Mouse (Mus musculus): ENCODE results near the gene Pam.

Gene Pam

DNA sequence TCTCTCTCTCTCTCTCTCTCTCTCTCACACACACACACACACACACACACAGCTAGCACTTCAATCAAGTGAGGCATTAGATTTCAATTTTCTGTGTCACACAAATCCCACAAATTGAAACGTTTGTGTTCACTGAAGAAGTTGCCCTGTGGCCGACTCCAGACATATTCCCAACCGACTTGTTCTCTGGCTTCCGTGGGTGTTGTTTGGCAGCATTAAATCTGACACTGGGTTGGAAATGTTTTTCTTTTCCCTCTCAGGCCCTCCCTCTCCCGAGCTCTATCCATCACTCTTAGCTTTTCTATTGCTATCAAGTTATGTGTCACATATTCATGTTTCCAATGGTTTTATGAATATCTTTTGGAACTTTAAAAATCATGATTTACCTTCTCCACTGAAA, 185.9 kb downstream of the Pam start:
- DNase-seq (ENCODE audit: low read depth), result peak; percentile 41

DNA sequence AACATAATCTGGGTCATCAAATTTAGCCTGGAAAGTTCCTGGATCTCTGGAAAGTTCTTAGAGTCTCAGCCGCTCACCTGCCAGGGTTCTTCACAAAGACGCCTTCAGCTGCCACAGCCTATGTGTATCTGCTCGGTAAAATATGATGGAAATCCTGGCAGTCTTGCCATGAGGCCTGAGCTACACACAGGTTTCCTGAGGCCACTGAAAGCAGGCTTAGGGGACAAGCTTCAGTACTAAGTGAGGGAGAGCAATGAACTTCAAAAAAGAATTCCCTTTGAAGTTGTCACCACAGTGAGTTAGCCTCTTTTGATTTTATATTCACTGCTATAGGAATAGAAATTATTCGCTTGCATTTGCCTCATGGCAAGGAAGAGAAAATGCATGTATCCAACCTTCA, 186.7 kb downstream of the Pam start:
- DNase-seq (ENCODE audit: low read depth), result no peak

DNA sequence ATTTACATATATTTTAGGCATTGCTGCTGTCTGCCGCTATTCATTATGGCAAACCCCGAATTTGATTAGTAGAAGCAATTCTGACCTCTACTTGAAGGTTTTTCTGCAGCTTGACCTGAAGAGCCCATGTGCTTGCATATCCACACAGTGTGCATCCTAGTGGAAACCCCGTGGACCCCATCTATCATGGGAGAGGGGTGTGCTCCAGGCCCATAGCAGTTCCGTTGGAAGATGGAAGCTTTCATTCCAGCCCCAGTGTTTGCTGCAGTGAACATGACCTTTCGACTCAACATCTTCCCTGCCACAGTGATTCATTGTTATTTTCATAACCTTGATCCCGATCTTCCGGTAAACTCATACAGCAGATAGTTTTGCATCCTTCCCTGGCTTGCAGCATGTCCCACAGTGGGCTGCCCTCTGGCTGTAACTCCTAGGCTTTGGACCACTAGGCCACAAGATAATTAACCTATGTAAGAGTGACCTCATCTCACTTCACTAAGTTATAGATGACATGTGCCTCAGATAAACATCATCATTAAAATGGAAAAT, 191.5 kb downstream of the Pam start:
- DNase-seq (ENCODE audit: low read depth), result no peak

DNA sequence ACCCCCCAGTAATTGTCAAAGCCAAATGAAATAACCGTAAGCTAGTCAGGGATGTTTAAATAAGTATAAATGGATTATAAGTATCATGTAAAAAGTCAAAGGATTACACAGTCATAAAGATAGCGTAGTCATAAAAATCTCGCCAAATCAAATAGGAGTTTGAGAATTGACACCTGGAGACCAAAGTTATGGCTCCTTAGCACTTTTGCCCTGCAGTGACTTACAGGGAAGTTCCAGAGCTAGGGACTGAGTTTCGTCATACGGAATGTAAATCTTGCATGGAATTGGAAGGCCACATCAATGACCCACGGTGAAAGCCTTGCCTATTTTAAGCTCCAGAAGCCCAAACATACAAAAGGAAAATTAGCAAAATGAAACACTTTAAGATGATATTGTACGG, 192.6 kb downstream of the Pam start:
- no peak for DNase-seq (ENCODE audit: low read depth)

DNA sequence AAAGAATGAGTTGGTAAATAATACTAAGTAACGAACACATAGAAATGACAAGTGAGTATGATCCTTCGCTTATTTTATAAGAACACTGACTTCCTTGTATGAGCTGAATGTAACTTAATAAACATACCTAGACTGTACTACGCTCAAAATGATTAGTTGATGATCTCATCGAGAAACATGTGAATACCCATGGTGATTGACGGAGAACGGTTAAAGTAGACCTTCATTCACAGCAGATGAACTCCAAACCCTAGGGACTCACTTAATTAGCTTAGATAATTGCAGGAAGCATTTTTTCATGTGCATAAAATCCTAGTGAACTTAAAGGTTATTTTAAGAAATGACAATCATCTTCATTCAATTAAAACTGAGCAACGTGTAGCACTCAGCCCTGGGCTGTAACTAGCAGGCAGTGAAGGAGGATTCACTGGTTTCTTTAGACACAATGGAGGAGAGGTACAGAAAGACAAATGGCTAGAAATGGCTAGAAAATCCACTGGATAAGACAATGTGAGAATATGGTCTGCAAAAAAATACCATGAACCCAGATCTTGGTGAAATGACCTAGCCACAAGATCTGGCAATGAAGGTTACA, 194.8 kb downstream of the Pam start:
- DNase-seq (ENCODE audit: low read depth), result no peak

DNA sequence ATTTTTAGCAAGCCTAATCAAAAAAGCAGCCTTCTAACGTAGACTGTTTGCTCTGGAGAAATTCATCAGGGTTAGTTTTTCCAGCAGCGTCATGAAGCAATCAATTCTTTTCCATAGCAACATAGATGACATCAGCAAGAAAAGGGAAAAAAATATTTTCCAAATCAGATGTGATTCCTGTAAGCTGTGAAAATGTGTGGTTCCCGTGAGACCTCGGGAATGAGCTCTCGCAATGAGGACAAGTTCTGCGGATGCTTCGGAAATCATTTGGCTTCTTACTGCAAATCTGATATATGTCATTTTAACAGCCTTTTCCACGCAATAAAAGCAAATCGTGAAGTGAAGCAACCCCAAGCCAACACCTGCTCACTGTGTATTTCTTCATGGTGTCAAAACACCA, 207.9 kb downstream of the Pam start:
- DNase-seq (ENCODE audit: low read depth), result no peak

- no peak for DNase-seq (ENCODE audit: low read depth)
These were observed 211.9 kb downstream of the Pam start for GRCm38 (mm10) chr1:97883498-97883897.

DNA sequence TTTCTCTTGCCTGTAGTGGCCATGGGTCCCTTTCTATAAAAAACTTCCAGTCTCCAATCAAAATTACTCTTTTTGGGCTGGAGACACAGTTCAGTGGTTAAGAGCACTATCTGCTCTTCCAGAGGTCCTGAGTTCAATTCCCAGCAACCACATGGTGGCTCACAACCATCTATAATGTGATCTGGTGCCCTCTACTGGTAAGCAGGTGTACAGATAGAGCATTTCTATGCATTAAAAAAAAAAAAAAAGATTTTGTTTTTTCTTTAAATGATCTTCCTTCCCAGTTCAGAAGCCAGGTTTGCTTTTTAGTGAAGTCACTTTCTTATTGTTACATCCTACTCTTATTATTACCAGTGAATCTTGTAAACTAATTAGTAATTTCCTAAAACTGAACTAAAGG, 218.4 kb downstream of the Pam start:
- no peak for DNase-seq (ENCODE audit: low read depth)

GRCm38 (mm10) chr1:97873490-97874054, 221.9 kb downstream of the Pam start:
- no peak for DNase-seq (ENCODE audit: low read depth)

GRCm38 (mm10) chr1:97872493-97872892, 223.0 kb downstream of the Pam start:
- DNase-seq (ENCODE audit: low read depth), result no peak

GRCm38 (mm10) chr1:97872072-97872471, 223.4 kb downstream of the Pam start:
- DNase-seq (ENCODE audit: low read depth), result no peak

DNA sequence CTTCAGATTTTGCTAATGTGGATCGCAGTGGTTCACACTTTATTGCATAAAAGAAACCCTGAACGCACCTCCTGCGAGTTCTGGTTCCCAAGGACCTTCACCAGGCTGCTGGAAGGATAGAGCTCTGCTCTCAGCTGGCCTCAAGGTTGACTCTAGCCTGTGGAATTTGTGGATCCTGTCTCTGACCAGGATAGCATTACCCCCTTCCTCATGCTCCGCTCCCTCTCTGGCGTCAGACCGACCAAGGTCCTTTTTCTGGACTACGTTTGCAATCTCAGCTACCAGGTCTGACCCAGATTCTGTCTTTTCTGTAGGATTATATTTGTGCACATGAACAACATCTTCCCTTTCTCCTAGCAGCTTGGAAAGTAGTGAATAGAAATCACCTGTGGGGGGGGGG, 231.3 kb downstream of the Pam start:
- no peak for DNase-seq (ENCODE audit: low read depth)

GRCm38 (mm10) chr1:97863140-97863539, 232.3 kb downstream of the Pam start:
- no peak for DNase-seq (ENCODE audit: low read depth)

DNA sequence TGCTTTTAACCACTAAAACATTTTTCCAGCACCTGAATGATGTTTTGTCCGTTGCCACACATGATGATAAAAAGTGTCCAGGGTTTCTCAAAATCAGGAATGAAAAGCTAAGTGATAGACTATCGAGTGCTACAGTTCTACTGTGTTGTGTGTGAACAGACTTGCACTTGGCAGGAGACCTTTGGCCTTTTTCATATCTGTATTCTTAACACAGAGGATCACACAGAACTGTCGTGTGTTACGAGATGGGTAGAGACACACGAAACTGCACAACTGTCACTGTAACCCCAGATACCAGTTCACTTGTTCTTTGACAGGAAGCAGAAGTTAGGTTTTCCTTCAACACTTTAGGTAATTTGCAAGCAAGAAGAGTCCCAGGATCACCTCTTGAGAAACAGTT, 232.7 kb downstream of the Pam start:
- DNase-seq (ENCODE audit: low read depth), result no peak

GRCm38 (mm10) chr1:97854256-97854655, 241.2 kb downstream of the Pam start:
- no peak for DNase-seq (ENCODE audit: low read depth)

- no peak for DNase-seq (ENCODE audit: low read depth)
These were observed 243.8 kb downstream of the Pam start for GRCm38 (mm10) chr1:97851601-97852175.

DNA sequence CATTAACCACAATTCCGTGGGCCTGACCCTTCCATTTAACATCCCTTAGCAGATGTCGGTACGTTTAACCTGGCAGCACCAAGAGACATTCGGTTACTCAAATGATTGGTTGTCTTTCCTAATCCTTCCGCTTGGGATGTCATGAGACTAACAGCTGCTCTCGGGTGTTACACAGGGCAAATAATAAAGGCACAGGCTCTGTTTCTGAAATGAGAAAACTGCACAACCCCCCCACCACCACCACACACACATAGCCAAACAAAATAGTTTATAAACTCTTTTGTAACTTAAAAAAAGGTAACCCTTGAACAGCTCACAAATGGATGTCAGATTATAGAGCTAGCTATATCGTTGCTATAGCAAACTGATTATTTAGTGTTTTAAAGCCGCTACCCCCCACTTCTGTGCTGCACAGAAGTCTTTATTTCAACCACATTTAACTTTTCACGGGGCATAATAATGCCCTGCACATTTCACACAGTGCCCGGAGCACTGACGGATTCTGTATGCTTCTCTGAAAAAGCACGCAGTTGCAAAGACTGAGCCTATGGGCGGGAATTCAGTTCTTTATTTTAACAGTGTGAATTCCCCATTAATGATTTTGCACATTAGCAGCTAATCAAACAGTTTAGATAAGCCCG, 246.7 kb downstream of the Pam start:
- DNase-seq (ENCODE audit: low read depth), result no peak

GRCm38 (mm10) chr1:97843220-97843992, 252.0 kb downstream of the Pam start:
- no peak for DNase-seq (ENCODE audit: low read depth)

- no peak for DNase-seq (ENCODE audit: low read depth)
These were observed 261.1 kb downstream of the Pam start for GRCm38 (mm10) chr1:97834354-97834822.

GRCm38 (mm10) chr1:97833466-97834353, 261.7 kb downstream of the Pam start:
- peak; percentile 13 for DNase-seq (ENCODE audit: low read depth)

DNA sequence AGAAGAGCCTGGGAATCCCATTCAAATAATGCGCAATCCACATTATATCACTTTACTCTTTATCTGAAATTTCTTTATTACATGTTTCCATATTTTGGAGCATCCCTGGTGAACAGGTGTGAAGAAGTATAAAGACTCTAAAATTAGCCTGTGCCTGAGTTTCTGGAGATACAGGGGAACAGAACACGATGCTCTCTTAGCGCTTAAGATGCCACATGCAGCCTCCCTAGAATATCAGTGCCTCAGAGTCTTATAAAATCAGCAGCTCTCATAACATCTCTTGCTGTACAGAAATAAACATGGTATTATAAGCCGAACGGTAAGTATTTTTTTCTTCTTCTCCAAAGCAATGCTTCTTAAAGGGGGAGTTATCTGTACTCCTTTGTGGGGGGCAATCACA, 267.4 kb downstream of the Pam start:
- DNase-seq (ENCODE audit: low read depth), result no peak
